Mouse (Mus musculus): ENCODE data around the gene Git1. TPM values are rescaled to one million over a fixed set of nuclear protein-coding genes. Genes with fewer than 3 reads are reported as not detected.
A peak's percentile ranks its signal among the peaks of the same experiment; 100 is the strongest.

Git1 gene
- polyA plus RNA-seq, 1 experiment, result not detected

- 79% methylated on average over 29 of the region's 29 CpGs for WGBS
Measured at GRCm38 (mm10) chr11:77471407-77471806, 22.0 kb upstream of the Git1 start.

DNA sequence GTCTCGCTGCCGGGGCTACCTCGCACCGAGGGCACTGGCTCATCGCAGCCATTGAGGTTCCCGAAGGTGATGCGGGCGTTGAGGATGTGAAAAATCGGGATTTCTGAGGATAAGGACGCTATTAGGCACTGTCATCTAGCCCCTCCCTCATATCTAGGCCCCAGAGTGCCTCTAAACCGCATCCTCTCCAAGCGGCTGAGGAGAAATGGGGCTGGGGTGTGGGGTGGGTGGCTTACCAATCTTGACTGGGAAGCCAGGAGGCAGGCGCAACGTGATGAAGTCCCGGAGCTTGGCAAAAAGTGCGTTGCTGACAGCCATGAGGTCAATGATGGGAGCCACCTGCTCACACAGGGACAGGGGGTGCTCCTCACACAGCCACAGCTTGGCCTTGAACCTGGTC lies 20.6 kb upstream of the Git1 start:
- Histone ChIP-seq H3K4me1 (ENCODE audit: control insufficient read depth, insufficient read depth, low read length) (peaks cover 13% of the 10 kb centered on the region), H3K27ac (ENCODE audit: insufficient read depth, low read depth, low read length) (no peak overlapping the region), H3K4me3 (ENCODE audit: insufficient read depth, low read depth, low read length) (no peak overlapping the region)
- TF ChIP-seq POLR2A (IDR thresholded peaks at IDR 0.05; ENCODE audit: insufficient read depth, low read depth, low read length) (no peak), CTCF (IDR thresholded peaks at IDR 0.05; ENCODE audit: insufficient read depth, low read depth, low read length) (no peak)
- WGBS, result 92% methylated on average over 16 of the region's 16 CpGs

More at GRCm38 (mm10) chr11:77471407-77471806, 22.0 kb upstream of the Git1 start:
- Histone ChIP-seq H3K4me3 (ENCODE audit: insufficient read depth, low read depth, low read length) (no peak overlapping the region), H3K27ac (ENCODE audit: insufficient read depth, low read depth, low read length) (no peak overlapping the region), H3K4me1 (ENCODE audit: control insufficient read depth, insufficient read depth, low read length) (peaks cover 15% of the 10 kb centered on the region)
- TF ChIP-seq POLR2A (IDR thresholded peaks at IDR 0.05; ENCODE audit: insufficient read depth, low read depth, low read length) (no peak), CTCF (IDR thresholded peaks at IDR 0.05; ENCODE audit: insufficient read depth, low read depth, low read length) (no peak)

- no peak overlapping the region for H3K27ac ChIP-seq (ENCODE audit: insufficient read depth, low read depth, low read length)
- peaks cover 8% of the 10 kb centered on the region for H3K4me1 ChIP-seq (ENCODE audit: control insufficient read depth, insufficient read depth, low read length)
- no peak for TF ChIP-seq POLR2A (IDR thresholded peaks at IDR 0.05; ENCODE audit: insufficient read depth, low read depth, low read length)
- no peak for TF ChIP-seq CTCF (IDR thresholded peaks at IDR 0.05; ENCODE audit: insufficient read depth, low read depth, low read length)
- 94% methylated on average over 14 of the region's 14 CpGs for WGBS
- H3K4me3 ChIP-seq (ENCODE audit: insufficient read depth, low read depth, low read length), result no peak overlapping the region
Measured at GRCm38 (mm10) chr11:77476216-77476615, 17.1 kb upstream of the Git1 start.

GRCm38 (mm10) chr11:77476895-77477294 lies 16.5 kb upstream of the Git1 start:
- 91% methylated on average over 6 of the region's 6 CpGs for WGBS
- Histone ChIP-seq H3K4me3 (ENCODE audit: insufficient read depth, low read depth, low read length) (no peak overlapping the region), H3K4me1 (ENCODE audit: control insufficient read depth, insufficient read depth, low read length) (peaks cover 11% of the 10 kb centered on the region), H3K27ac (ENCODE audit: insufficient read depth, low read depth, low read length) (no peak overlapping the region)
- no peak for TF ChIP-seq POLR2A (IDR thresholded peaks at IDR 0.05; ENCODE audit: insufficient read depth, low read depth, low read length)
- no peak for TF ChIP-seq CTCF (IDR thresholded peaks at IDR 0.05; ENCODE audit: insufficient read depth, low read depth, low read length)

DNA sequence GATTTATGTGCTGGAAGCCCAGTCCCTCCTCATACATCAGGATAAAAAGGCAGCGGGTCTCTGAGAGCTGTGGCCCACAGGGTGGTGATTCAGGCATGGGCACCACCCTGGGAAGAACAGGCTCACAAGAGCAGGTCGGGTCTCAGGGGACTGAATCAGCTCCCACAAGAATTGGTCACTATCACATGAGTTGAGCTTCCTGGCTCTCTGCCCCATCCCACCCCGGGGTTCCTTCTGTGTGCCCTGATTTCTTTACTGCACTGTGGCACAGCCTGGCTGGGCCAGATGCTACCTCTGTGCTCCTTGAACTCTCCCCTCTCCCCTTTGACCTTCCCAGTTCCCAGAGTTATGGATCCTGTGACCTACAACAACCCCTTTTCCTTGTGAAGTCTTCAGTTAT lies 10.3 kb upstream of the Git1 start:
- no peak overlapping the region for H3K4me3 ChIP-seq (ENCODE audit: insufficient read depth, low read depth, low read length)
- WGBS, result 55% methylated on average over 3 of the region's 3 CpGs
- H3K27ac ChIP-seq (ENCODE audit: insufficient read depth, low read depth, low read length), result no peak overlapping the region
- TF ChIP-seq POLR2A (IDR thresholded peaks at IDR 0.05; ENCODE audit: insufficient read depth, low read depth, low read length) (no peak), CTCF (IDR thresholded peaks at IDR 0.05; ENCODE audit: insufficient read depth, low read depth, low read length) (no peak)
- H3K4me1 ChIP-seq (ENCODE audit: control insufficient read depth, insufficient read depth, low read length), result peaks cover 44% of the 10 kb centered on the region

DNA sequence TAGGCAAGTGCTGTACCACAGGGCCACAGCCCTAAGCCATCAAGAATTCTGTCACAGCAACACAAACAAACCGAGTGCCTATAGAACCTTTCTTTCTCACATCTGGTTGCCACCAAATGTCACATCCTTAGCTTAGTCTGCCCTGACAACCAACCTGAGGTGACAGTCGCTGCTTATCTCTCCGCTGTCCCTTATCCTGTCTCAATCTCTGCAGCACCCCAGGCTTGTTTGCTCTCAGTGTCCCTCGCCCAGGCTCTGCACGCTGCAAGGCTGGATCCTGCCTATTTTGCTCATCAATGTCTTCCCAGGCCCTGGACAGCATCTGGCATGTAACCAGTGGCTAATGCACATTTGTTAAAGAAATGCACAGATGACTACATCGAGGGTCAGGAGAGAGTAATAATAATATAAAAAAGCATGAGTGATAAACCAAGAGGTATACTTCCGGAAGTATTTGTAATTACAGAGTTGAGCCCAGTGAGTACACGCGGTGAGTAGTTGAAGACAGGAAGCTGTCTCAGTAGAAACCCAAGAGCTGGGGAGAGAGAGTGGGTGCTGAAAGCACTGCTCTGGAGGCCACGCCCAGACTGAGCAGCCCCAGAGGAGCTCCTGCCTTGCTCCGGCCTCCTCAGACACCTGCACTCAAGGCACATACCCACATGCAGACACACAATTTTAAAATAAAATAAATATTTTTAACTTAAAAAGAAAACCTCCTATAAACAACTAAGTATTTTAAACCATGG lies 9.7 kb upstream of the Git1 start:
- Histone ChIP-seq H3K4me3 (ENCODE audit: insufficient read depth, low read depth, low read length) (no peak overlapping the region), H3K4me1 (ENCODE audit: control insufficient read depth, insufficient read depth, low read length) (peaks cover 50% of the 10 kb centered on the region), H3K27ac (ENCODE audit: insufficient read depth, low read depth, low read length) (no peak overlapping the region)
- WGBS, result 54% methylated on average over 11 of the region's 11 CpGs
- no peak for TF ChIP-seq CTCF (IDR thresholded peaks at IDR 0.05; ENCODE audit: insufficient read depth, low read depth, low read length)
- TF ChIP-seq POLR2A (IDR thresholded peaks at IDR 0.05; ENCODE audit: insufficient read depth, low read depth, low read length), result no peak

DNA sequence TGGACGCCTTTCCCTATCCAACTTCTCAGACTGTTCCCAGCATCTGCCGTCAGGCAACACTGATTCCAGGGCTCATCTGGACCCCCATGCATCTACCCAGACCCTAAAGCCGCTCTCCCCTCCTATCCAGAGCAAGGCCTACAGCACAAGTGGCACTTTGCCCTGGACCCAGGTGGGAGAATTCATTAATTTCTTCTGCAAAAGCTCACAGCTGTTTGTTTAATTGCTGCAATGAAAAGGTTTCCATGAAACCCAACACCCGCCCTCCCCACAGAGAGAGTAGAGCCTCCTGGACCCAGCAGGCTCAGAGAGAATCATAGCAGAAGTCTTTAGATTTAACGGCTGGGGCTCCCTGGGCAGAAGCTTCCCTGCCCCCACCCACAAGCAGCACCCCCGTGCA lies 8.1 kb upstream of the Git1 start:
- Histone ChIP-seq H3K4me1 (ENCODE audit: control insufficient read depth, insufficient read depth, low read length) (peaks cover 57% of the 10 kb centered on the region), H3K27ac (ENCODE audit: insufficient read depth, low read depth, low read length) (no peak overlapping the region), H3K4me3 (ENCODE audit: insufficient read depth, low read depth, low read length) (no peak overlapping the region)
- TF ChIP-seq CTCF (IDR thresholded peaks at IDR 0.05; ENCODE audit: insufficient read depth, low read depth, low read length) (no peak), POLR2A (IDR thresholded peaks at IDR 0.05; ENCODE audit: insufficient read depth, low read depth, low read length) (no peak)
- 41% methylated on average over 6 of the region's 6 CpGs for WGBS

GRCm38 (mm10) chr11:77486798-77487197 lies 6.6 kb upstream of the Git1 start:
- peak overlapping the region; percentile 4; the same call in 1 of the 2 replicates for H3K4me3 ChIP-seq (ENCODE audit: insufficient read depth, low read depth, low read length)
- WGBS, result 15% methylated on average over 5 of the region's 5 CpGs
- H3K27ac ChIP-seq (ENCODE audit: insufficient read depth, low read depth, low read length), result 0 out of 2 replicates have a peak overlapping the region, but pooled peaks have one; percentile 36
- TF ChIP-seq POLR2A (IDR thresholded peaks at IDR 0.05; ENCODE audit: insufficient read depth, low read depth, low read length) (no peak), CTCF (IDR thresholded peaks at IDR 0.05; ENCODE audit: insufficient read depth, low read depth, low read length) (peak; percentile 36; the same call in 1 of the 2 replicates)
- peaks cover 68% of the 10 kb centered on the region for H3K4me1 ChIP-seq (ENCODE audit: control insufficient read depth, insufficient read depth, low read length)

GRCm38 (mm10) chr11:77488771-77489581 lies 4.4 kb upstream of the Git1 start:
- H3K27ac ChIP-seq (ENCODE audit: insufficient read depth, low read depth, low read length), result peak overlapping the region; percentile 40
- peaks cover 57% of the 10 kb centered on the region for H3K4me1 ChIP-seq (ENCODE audit: control insufficient read depth, insufficient read depth, low read length)
- TF ChIP-seq POLR2A (IDR thresholded peaks at IDR 0.05; ENCODE audit: insufficient read depth, low read depth, low read length) (no peak), CTCF (IDR thresholded peaks at IDR 0.05; ENCODE audit: insufficient read depth, low read depth, low read length) (no peak)
- 3% methylated on average over 55 of the region's 55 CpGs for WGBS
- H3K4me3 ChIP-seq (ENCODE audit: insufficient read depth, low read depth, low read length), result peak overlapping the region; percentile 80
